Mouse (Mus musculus) heart, embryonic 11.5 days (tissue): ENCODE measurements around the gene Tedc1. TPM values are rescaled to one million over a fixed set of nuclear protein-coding genes. Genes with fewer than 3 reads are reported as not detected.

ENCODE experiments used
- ATAC-seq: fragments of 200-750 bp; cut with Nextera tagmentation; replicated peaks from 2 replicates; pipeline ENCODE4 v1.8.0; 2017; ENCODE audit warnings: moderate library complexity; ENCODE audit not compliant: insufficient number of reproducible peaks, low FRiP score, low TSS enrichment
- H3K27ac ChIP-seq: fragments of 300-500 bp; sonication (generic); 2 replicates; pipeline ENCODE4 v1.5.1; 2014; ENCODE audit warnings: mild to moderate bottlenecking, low read depth, low read length
- H3K27me3 ChIP-seq: fragments of 300-500 bp; sonication (generic); 2 replicates; pipeline ENCODE4 v1.6.1; 2014; ENCODE audit warnings: mild to moderate bottlenecking, low read length, mixed read lengths; ENCODE audit not compliant: control insufficient read depth, insufficient read depth
- H3K36me3 ChIP-seq: fragments of 300-500 bp; sonication (generic); 2 replicates; pipeline ENCODE4 v1.6.1; 2014; ENCODE audit warnings: mild to moderate bottlenecking, low read length, moderate library complexity, mixed read lengths; ENCODE audit not compliant: control insufficient read depth, insufficient read depth
- H3K4me1 ChIP-seq: fragments of 300-500 bp; sonication (generic); 2 replicates; pipeline ENCODE4 v1.6.1; 2014; ENCODE audit warnings: low read length; ENCODE audit not compliant: control insufficient read depth, insufficient read depth
- H3K4me2 ChIP-seq: fragments of 300-500 bp; sonication (generic); 2 replicates; pipeline ENCODE4 v1.6.1; 2014; ENCODE audit warnings: mild to moderate bottlenecking, moderate library complexity
- H3K4me3 ChIP-seq: fragments of 300-500 bp; sonication (generic); 2 replicates; pipeline ENCODE4 v1.5.1; 2014; ENCODE audit warnings: low read depth, low read length
- H3K9ac ChIP-seq: fragments of 300-500 bp; sonication (generic); 2 replicates; pipeline ENCODE4 v1.6.1; 2014; ENCODE audit warnings: mild to moderate bottlenecking, low read depth, low read length, moderate library complexity
- H3K9me3 ChIP-seq: fragments of 300-500 bp; sonication (generic); replicated peaks from 2 replicates; pipeline ENCODE4 v1.6.1; 2016; ENCODE audit warnings: low read length; ENCODE audit not compliant: control insufficient read depth
- WGBS: fragments of 180-500 bp; shearing (Covaris S2); extraction: QIAGEN DNeasy Blood & Tissue Kit; methylation state at CpG from one replicate; pipeline ENCODE4 v1.1.7; 2014; ENCODE audit not compliant: insufficient replicate concordance; 5-methylcytosine and 5-hydroxymethylcytosine counted together
- polyA plus RNA-seq: library from polyadenylated mRNA; unstranded; fragments of >200 nt; fragmentation: Nextera tagmentation; extraction: Ambion mirVana; gene quantifications from 2 replicates; pipeline ENCODE4 v1.2.1, GENCODE M21; 2014

The Tedc1 gene
- polyA plus RNA-seq, 1 experiment from 2014 or later: 16.6 TPM

DNA sequence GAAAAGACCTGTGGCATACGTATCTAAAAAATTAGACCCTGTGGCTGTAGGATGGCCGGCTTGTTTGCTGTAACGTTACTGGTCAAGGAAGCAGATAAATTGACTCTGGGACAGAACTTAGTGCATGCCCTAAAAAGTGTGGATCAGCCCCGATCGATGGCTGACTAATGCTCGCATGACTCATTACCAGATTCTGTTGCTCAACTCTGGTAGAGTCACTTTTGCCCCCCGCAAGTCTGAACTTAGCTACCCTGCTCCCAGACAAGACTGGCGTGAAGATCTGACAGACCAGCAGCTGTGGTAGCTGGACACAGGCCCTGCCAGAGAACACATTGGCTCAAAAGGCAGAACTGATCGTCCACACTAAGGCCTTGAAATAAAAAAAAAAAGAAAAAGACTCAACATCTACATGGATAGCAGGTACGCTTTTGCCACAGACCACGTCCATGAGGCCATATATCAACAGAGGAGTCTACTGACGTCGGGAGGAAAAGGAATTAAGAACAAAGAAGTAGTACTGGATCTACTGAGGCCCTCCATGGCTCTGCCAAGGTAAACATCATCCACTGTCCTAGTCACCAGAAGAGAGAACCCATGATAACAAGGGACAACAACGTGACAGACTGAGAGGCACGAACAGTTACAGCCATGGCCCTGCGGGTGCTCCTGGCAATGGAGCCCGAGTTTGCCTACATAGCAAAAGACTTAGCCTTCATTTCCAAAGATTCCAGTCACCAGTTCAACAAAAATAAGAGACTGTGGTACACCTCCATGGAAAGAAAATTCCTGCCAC is 54.6 kb downstream of the Tedc1 start:
- H3K4me2 ChIP-seq: no peak overlapping the region
- H3K36me3 ChIP-seq: no peaks in the 10 kb centered on the region
- no peaks in the 10 kb centered on the region for H3K4me1 ChIP-seq
- no peak for ATAC-seq
- no peak overlapping the region for H3K27ac ChIP-seq
- 77% methylated on average over 17 of the region's 17 CpGs for WGBS
- H3K4me3 ChIP-seq: no peak overlapping the region
- H3K9me3 ChIP-seq: no peaks in the 10 kb centered on the region
- no peak overlapping the region for H3K9ac ChIP-seq
- H3K27me3 ChIP-seq: no peaks in the 10 kb centered on the region

DNA sequence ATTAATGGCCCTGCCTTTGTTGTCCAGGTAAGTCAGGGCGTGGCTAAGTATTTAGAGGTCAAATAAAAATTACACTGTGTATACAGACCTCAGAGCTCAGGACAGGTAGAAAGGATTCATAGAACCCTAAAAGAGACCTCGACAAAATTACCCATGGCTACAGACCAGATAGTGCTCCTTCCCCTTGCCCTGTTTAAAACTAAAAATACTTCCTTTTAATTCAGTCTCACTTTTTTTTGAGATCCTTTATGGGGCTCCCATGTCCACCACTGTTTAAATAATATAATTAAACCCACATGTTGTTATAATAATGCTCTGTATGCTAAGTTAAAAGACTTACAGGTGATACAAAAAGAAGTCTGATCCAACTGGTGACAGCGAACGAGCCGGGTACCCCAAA is 55.6 kb downstream of the Tedc1 start:
- H3K27me3 ChIP-seq: no peaks in the 10 kb centered on the region

DNA sequence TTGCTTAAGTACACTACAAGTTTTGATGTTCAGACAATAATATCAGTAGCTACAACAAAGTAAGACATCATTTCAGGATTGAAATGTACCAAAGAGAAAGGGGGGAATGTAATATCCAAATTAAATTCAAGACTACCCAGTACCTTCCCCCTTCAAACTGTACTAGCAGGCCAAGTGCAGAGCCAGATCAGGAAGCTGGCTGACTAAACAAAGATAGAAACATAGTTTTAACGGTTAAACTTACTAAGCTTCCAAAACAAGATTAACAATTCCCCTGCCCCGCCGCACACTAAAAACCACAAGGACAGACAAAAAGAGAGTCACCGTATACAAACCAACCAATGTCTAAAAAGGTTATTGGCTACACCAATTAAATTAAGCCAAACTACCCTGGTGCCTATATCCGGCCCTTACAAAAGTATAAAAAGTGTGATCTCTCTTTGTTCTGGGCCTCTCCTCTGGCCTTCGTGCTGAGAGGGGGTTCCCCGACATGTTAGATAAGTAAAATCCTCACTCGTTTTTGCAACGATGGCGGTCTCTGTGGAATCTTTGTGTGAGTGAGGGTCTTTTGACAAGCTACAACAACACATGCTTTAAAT is 56.2 kb downstream of the Tedc1 start:
- H3K9me3 ChIP-seq: no peaks in the 10 kb centered on the region
- H3K4me2 ChIP-seq: no peak overlapping the region
- H3K4me1 ChIP-seq: no peaks in the 10 kb centered on the region
- ATAC-seq: no peak
- 79% methylated on average over 10 of the region's 10 CpGs for WGBS
- H3K9ac ChIP-seq: no peak overlapping the region
- H3K4me3 ChIP-seq: no peak overlapping the region
- no peak overlapping the region for H3K27ac ChIP-seq
- no peaks in the 10 kb centered on the region for H3K27me3 ChIP-seq
- no peaks in the 10 kb centered on the region for H3K36me3 ChIP-seq

More for the DNA sequence above, 55.6 kb downstream of the Tedc1 start:
- no peak overlapping the region for H3K27ac ChIP-seq
- no peak overlapping the region for H3K4me2 ChIP-seq
- no peak overlapping the region for H3K4me3 ChIP-seq
- no peaks in the 10 kb centered on the region for H3K4me1 ChIP-seq
- H3K36me3 ChIP-seq: no peaks in the 10 kb centered on the region
- no peaks in the 10 kb centered on the region for H3K9me3 ChIP-seq
- ATAC-seq: no peak
- 82% methylated on average over 5 of the region's 5 CpGs for WGBS
- no peak overlapping the region for H3K9ac ChIP-seq

DNA sequence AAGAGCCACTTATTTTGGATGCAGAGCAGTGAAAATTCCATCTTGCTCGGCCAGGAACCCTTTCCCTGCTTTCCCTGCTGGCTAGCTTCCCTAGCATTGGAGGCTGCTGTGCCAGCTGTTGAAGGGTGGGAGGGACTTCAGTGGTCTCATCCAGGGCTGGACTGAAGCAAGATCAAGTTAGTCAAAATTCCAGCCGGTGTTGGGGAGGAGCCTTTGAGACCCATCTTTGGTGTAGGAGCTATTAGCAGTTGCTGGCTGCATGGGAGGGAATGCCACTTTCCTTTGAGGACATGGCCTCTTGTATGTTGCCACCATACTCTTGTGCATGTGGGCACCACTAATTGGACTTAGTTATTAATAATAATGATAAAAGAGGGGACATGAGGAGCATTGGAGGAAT is 57.0 kb downstream of the Tedc1 start:
- no peak for ATAC-seq
- no peak overlapping the region for H3K27ac ChIP-seq
- no peaks in the 10 kb centered on the region for H3K9me3 ChIP-seq
- no peaks in the 10 kb centered on the region for H3K4me1 ChIP-seq
- no peak overlapping the region for H3K9ac ChIP-seq
- 70% methylated on average over 2 of the region's 2 CpGs for WGBS
- no peak overlapping the region for H3K4me2 ChIP-seq
- H3K27me3 ChIP-seq: no peaks in the 10 kb centered on the region
- no peaks in the 10 kb centered on the region for H3K36me3 ChIP-seq
- no peak overlapping the region for H3K4me3 ChIP-seq

DNA sequence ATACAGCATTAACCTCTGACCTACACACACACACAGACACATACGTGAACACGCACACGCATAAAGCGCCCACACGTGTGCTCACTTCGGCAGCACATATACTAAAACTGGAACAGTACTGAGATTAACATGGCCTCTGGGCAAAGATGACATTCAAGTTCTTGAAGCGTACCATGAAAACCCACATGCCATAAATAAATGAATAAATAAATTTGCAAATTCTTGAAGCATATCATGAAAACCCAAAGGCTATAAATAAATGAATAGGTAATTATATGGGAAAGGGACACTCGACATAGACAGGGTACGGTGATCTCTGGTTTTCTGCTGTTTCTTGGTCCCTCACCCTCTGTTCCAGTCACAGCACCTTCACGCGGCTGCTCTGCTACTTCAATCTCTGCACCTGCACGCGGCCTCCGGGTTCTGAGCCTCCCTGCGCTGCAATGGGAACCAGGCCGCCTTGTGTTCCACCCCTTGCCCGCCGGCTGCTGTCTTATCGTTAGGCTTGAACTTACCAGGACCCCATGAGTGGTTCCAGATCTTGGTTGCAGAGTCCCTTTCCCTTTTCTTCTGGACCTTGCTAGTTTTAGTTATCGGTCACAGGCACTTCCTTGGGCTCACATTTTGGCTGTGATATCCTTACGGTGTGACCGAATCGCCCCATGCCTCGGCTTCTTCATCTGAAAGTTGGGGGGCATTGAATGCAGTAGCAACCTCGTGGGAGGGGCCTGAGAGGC is 58.0 kb downstream of the Tedc1 start:
- no peak overlapping the region for H3K9ac ChIP-seq
- H3K27me3 ChIP-seq: no peaks in the 10 kb centered on the region
- no peaks in the 10 kb centered on the region for H3K4me1 ChIP-seq
- H3K36me3 ChIP-seq: no peaks in the 10 kb centered on the region
- no peaks in the 10 kb centered on the region for H3K9me3 ChIP-seq
- ATAC-seq: no peak
- no peak overlapping the region for H3K27ac ChIP-seq
- 80% methylated on average over 25 of the region's 25 CpGs for WGBS
- H3K4me2 ChIP-seq: no peak overlapping the region
- H3K4me3 ChIP-seq: no peak overlapping the region

DNA sequence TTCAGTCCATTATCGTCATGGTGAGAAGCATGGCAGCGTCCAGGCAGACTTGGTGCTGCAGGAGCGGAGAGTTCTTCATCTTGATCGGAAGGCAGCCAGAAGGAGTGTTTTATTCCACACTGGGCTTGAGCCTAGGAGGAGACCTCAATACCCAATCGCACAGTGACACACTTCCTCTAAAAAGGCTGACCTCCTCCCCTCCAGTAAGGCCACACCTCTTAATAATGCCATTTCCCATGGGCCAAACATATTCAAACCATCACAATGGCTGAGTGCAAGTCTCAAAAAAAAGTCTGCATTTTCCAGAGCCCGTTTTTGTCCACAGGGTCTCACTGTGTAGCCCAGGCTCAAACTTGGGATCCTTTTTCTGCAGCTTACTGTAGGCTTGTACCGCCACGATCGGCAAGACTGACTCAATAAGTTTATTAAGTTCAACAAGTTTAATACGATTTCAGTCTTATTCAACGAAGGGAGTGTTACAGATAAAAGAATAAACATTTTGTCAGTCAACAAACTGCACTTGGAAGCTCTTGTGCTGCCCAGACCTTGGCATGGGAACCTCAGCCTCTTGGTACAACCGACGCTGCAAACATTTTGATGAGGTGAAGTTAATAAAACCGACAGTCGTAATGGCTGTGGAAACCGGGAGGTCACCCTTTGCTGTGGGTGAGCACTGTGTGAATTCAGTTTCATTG is 58.9 kb downstream of the Tedc1 start:
- WGBS: 76% methylated on average over 16 of the region's 16 CpGs

More for the DNA sequence above, 58.9 kb downstream of the Tedc1 start:
- Histone ChIP-seq H3K4me3 (no peak overlapping the region), H3K4me2 (no peak overlapping the region), H3K27me3 (no peaks in the 10 kb centered on the region), H3K4me1 (no peaks in the 10 kb centered on the region), H3K27ac (no peak overlapping the region), H3K9me3 (no peaks in the 10 kb centered on the region), H3K36me3 (no peaks in the 10 kb centered on the region), H3K9ac (no peak overlapping the region)
- no peak for ATAC-seq

Other genes starting within 250 kb of the Tedc1 start
- gene Jag2, start 226.6 kb upstream of the Tedc1 start, polyA plus RNA-seq: 1.5 and 2.2 TPM in 2 replicates
- 44.2 and 50.7 TPM in 2 replicates for gene Nudt14, start 214.3 kb upstream of the Tedc1 start, polyA plus RNA-seq
- 18.9 and 22.5 TPM in 2 replicates for gene Btbd6, start 179.9 kb upstream of the Tedc1 start, polyA plus RNA-seq
- gene Brf1, start 155.7 kb upstream of the Tedc1 start, polyA plus RNA-seq: 33.7 and 39.5 TPM in 2 replicates
- 7.3 and 11.3 TPM in 2 replicates for gene Pacs2, start 141.9 kb upstream of the Tedc1 start, polyA plus RNA-seq
- 0.16 TPM in 1 of 2 replicates, not detected in the other for gene Tex22, start 81.9 kb upstream of the Tedc1 start, polyA plus RNA-seq
- 12.3 and 14.7 TPM in 2 replicates for gene Mta1, start 58.1 kb upstream of the Tedc1 start, polyA plus RNA-seq
- 1,118 and 1,169 TPM in 2 replicates for gene Crip2, start 16.2 kb upstream of the Tedc1 start, polyA plus RNA-seq
- gene Crip1, start 10.1 kb upstream of the Tedc1 start, polyA plus RNA-seq: 525 and 533 TPM in 2 replicates
- 1.00 and 1.5 TPM in 2 replicates for gene Tmem121, start 29.5 kb downstream of the Tedc1 start, polyA plus RNA-seq